Mouse (Mus musculus): Measurements from ENCODE around the gene Snf8. TPM values are rescaled to one million over a fixed set of nuclear protein-coding genes. Genes with fewer than 3 reads are reported as not detected.

Snf8 gene
- polyA plus RNA-seq, 1 experiment from 2014 or later: 129 TPM

DNA sequence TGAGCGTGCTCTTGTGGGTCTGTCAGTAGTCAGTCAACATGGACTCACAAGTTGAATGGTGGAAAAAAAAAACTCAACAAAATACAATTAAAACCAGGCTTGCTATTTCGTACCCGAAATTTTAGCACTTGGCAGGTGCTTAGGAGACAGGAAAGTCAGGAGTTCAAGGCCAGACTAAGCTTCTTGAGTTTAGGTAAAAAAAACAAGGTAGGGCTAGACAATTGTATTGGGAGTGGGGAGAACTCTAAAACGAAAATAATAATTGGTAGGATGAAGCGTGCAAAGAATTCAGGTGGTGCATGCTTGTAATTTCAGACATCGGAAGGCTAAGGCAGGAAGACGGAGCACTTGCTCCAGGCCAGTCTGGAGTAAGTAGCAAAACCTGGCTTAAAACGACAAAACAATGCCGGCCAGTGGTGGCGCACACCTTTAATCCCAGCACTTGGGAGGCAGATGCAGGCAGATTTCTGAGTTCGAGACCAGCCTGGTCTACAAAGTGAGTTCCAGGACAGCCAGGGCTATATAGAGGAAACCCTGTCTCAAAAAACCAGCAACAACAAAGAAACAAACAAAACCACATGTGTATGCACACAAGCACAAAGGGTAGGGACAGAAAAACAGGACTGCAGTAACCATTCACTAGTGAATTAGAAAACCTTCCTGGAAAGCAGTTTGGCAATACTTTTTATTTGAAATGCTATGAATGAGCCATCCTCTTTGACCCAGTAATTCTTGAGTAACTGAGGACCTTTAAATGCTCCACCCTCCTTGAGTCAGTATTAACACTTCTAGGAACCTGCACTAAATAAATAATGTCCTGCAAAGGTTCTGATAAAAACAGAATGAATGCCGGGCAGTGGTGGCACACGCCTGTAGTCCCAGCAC is 41.8 kb downstream of the Snf8 start:
- Histone ChIP-seq H3K9me3 (no peaks in the 10 kb centered on the region), H3K9ac (peak overlapping the region; percentile 65)
- ATAC-seq (ENCODE audit: low read depth): no peak

DNA sequence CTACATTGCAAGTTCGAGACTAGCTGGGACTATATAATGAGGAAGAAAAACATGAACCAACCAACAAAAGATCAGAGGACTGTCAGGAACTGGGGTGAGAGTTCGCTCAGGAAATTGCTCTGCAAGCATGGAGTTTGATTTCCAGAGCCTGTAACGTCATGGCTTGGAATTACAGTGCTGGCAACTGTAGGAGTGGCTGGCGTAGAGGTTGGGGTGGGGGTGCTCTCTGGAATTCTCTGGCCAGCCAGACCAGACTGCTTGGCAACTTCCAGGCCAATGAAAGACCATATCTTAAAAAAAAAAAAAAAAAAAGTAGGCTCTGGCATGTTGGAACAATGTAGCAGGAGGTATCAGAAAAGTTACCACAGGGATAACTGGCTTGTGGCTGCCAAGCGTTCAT is 46.1 kb downstream of the Snf8 start:
- Histone ChIP-seq H3K9me3 (no peaks in the 10 kb centered on the region), H3K4me2 (no peak overlapping the region), H3K9ac (no peak overlapping the region), H3K4me3 (no peak overlapping the region), H3K4me1 (replicated peaks) (peaks cover 4% of the 10 kb centered on the region; the same call in 1 of the 2 replicates), H3K36me3 (no peaks in the 10 kb centered on the region), H3K27ac (replicated peaks) (no peak overlapping the region), H3K27me3 (no peaks in the 10 kb centered on the region; the same call in 1 of the 2 replicates)
- 80% methylated on average over 5 of the region's 5 CpGs for WGBS
- ATAC-seq (ENCODE audit: low read depth): no peak

More for the DNA sequence above, 41.8 kb downstream of the Snf8 start:
- H3K4me1 ChIP-seq (replicated peaks): peaks cover 25% of the 10 kb centered on the region
- peak overlapping the region; percentile 33 for H3K4me3 ChIP-seq
- H3K27me3 ChIP-seq: no peaks in the 10 kb centered on the region
- peak overlapping the region; percentile 89 for H3K27ac ChIP-seq (replicated peaks)
- 70% methylated on average over 13 of the region's 13 CpGs for WGBS
- peak overlapping the region; percentile 91 for H3K4me2 ChIP-seq
- peaks cover 16% of the 10 kb centered on the region for H3K36me3 ChIP-seq

GRCm38 (mm10) chr11:96082682-96083081 is 48.0 kb downstream of the Snf8 start:
- WGBS: 76% methylated on average over 3 of the region's 3 CpGs
- no peaks in the 10 kb centered on the region; the same call in 1 of the 2 replicates for H3K27me3 ChIP-seq

GRCm38 (mm10) chr11:96087981-96088380 is 53.3 kb downstream of the Snf8 start:
- Histone ChIP-seq H3K9me3 (0 out of 2 replicates have a peak, but pooled peaks cover 4% of the 10 kb centered on the region), H3K4me2 (no peak overlapping the region), H3K9ac (no peak overlapping the region), H3K27ac (replicated peaks) (no peak overlapping the region), H3K36me3 (no peaks in the 10 kb centered on the region), H3K27me3 (peaks cover 8% of the 10 kb centered on the region; the same call in 1 of the 2 replicates), H3K4me3 (no peak overlapping the region), H3K4me1 (replicated peaks) (no peaks in the 10 kb centered on the region)
- WGBS: 84% methylated on average over 6 of the region's 6 CpGs
- no peak for ATAC-seq (ENCODE audit: low read depth)

More at GRCm38 (mm10) chr11:96082682-96083081, 48.0 kb downstream of the Snf8 start:
- Histone ChIP-seq H3K4me1 (replicated peaks) (no peaks in the 10 kb centered on the region), H3K27ac (replicated peaks) (no peak overlapping the region), H3K9me3 (no peaks in the 10 kb centered on the region), H3K9ac (no peak overlapping the region), H3K4me3 (no peak overlapping the region), H3K4me2 (no peak overlapping the region), H3K36me3 (no peaks in the 10 kb centered on the region)
- no peak for ATAC-seq (ENCODE audit: low read depth)

DNA sequence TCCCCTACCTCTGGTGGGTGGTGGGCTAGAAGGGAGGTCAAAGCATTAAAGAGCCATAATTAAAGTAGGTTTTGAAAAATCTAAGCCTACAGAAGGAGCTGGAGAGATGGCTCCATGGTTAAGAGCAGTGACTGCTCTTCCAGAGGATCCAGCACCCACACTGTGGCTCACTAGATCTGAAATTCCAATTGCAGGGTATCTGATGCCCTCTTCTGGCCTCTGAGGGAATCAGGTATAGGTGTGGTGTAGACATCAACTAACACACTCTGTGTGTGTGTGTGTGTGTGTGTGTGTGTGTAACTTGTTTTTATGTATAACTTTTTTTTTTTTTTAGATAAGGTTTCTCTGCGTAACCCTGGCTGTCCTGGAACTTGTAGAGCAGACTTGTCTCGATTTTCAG is 56.4 kb downstream of the Snf8 start:
- 68% methylated on average over 2 of the region's 2 CpGs for WGBS
- H3K27me3 ChIP-seq: 0 out of 2 replicates have a peak, but pooled peaks cover 10% of the 10 kb centered on the region
- H3K9ac ChIP-seq: no peak overlapping the region
- H3K4me2 ChIP-seq: no peak overlapping the region
- no peak overlapping the region for H3K27ac ChIP-seq (replicated peaks)
- H3K36me3 ChIP-seq: no peaks in the 10 kb centered on the region
- ATAC-seq (ENCODE audit: low read depth): no peak
- no peaks in the 10 kb centered on the region for H3K4me1 ChIP-seq (replicated peaks)
- H3K4me3 ChIP-seq: no peak overlapping the region
- 0 out of 2 replicates have a peak, but pooled peaks cover 4% of the 10 kb centered on the region for H3K9me3 ChIP-seq

DNA sequence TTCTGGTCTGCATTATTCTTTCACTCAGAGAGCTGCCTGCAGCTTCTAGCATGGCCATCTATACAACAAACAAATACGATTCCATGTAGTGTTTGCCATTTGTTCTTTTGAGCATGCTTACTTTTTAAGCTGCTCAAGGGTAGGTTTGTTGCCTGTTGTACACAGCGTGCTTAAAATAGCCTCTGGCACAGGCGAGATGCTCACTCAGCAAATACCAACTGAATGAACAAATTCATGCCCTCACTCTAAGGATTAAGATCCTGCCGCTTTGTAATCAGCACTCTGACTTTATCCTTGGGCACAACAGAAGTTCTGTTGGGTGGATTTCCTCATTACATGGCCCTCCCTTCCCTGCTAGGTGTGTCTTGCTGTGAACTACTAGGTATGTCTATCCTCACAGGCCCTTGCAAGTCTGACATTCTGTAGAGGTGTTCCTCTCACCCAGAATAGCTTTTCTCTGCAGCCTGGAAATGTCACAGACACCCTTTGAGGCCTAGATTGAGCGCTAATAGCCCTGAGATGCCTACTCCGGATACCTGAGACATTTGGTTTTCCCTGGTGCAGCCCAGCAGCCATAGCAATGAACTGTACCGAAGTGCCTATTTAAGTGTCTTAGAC is 58.1 kb downstream of the Snf8 start:
- Histone ChIP-seq H3K9ac (no peak overlapping the region), H3K4me3 (no peak overlapping the region), H3K27ac (replicated peaks) (no peak overlapping the region), H3K4me2 (no peak overlapping the region), H3K4me1 (replicated peaks) (no peaks in the 10 kb centered on the region), H3K27me3 (0 out of 2 replicates have a peak, but pooled peaks cover 10% of the 10 kb centered on the region), H3K36me3 (no peaks in the 10 kb centered on the region), H3K9me3 (0 out of 2 replicates have a peak, but pooled peaks cover 4% of the 10 kb centered on the region)
- no peak for ATAC-seq (ENCODE audit: low read depth)
- WGBS: 44% methylated on average over 7 of the region's 7 CpGs

GRCm38 (mm10) chr11:96093361-96093760 is 58.7 kb downstream of the Snf8 start:
- Histone ChIP-seq H3K36me3 (no peaks in the 10 kb centered on the region), H3K4me2 (no peak overlapping the region), H3K4me1 (replicated peaks) (no peaks in the 10 kb centered on the region), H3K27ac (replicated peaks) (no peak overlapping the region), H3K27me3 (0 out of 2 replicates have a peak, but pooled peaks cover 10% of the 10 kb centered on the region), H3K9me3 (no peaks in the 10 kb centered on the region), H3K9ac (no peak overlapping the region), H3K4me3 (no peak overlapping the region)
- ATAC-seq (ENCODE audit: low read depth): 0 out of 2 replicates have a peak, but pooled peaks have one; percentile 47
- 5% methylated on average over 3 of the region's 3 CpGs for WGBS

Other genes with a start within 250 kb of the Snf8 start
- not detected in 2 replicates for gene Phospho1, start 210.4 kb upstream of the Snf8 start, polyA plus RNA-seq (2015; fragmentation: Nextera tagmentation; extraction: Ambion mirVana)
- 3.2 and 4.6 TPM in 2 replicates for gene Gngt2, start 197.7 kb upstream of the Snf8 start, polyA plus RNA-seq (2015; fragmentation: Nextera tagmentation; extraction: Ambion mirVana)
- gene Abi3, start 192.4 kb upstream of the Snf8 start, polyA plus RNA-seq (2015; fragmentation: Nextera tagmentation; extraction: Ambion mirVana): 2.5 and 2.6 TPM in 2 replicates
- not detected in 2 replicates for gene B4galnt2, start 120.0 kb upstream of the Snf8 start, polyA plus RNA-seq (2015; fragmentation: Nextera tagmentation; extraction: Ambion mirVana)
- 16.7 and 21.2 TPM in 2 replicates for gene Igf2bp1, start 28.9 kb upstream of the Snf8 start, polyA plus RNA-seq (2015; fragmentation: Nextera tagmentation; extraction: Ambion mirVana)
- gene Gip, start 10.3 kb upstream of the Snf8 start, polyA plus RNA-seq (2015; fragmentation: Nextera tagmentation; extraction: Ambion mirVana): not detected in 2 replicates
- 31.5 and 33.0 TPM in 2 replicates for gene Ube2z, start 30.5 kb downstream of the Snf8 start, polyA plus RNA-seq (2015; fragmentation: Nextera tagmentation; extraction: Ambion mirVana)
- 605 and 642 TPM in 2 replicates for gene Atp5g1, start 40.8 kb downstream of the Snf8 start, polyA plus RNA-seq (2015; fragmentation: Nextera tagmentation; extraction: Ambion mirVana)
- not detected in 2 replicates for gene Calcoco2, start 77.1 kb downstream of the Snf8 start, polyA plus RNA-seq (2015; fragmentation: Nextera tagmentation; extraction: Ambion mirVana)
- gene Ttll6, start 98.9 kb downstream of the Snf8 start, polyA plus RNA-seq (2015; fragmentation: Nextera tagmentation; extraction: Ambion mirVana): not detected in 2 replicates
- gene Hoxb13, start 159.4 kb downstream of the Snf8 start, polyA plus RNA-seq (2015; fragmentation: Nextera tagmentation; extraction: Ambion mirVana): 1.7 TPM in 1 of 2 replicates, not detected in the other
- gene Hoxb9, start 236.6 kb downstream of the Snf8 start, polyA plus RNA-seq (2015; fragmentation: Nextera tagmentation; extraction: Ambion mirVana): 72.9 and 74.7 TPM in 2 replicates
- 81.7 and 114 TPM in 2 replicates for gene Hoxb8, start 247.0 kb downstream of the Snf8 start, polyA plus RNA-seq (2015; fragmentation: Nextera tagmentation; extraction: Ambion mirVana)

All from neural tube, embryonic 13.5 days (tissue).